Mouse (Mus musculus) embryonic facial prominence, embryonic 13.5 days (tissue): ENCODE results near the gene Tmem17. TPM values are rescaled to one million over a fixed set of nuclear protein-coding genes. Genes with fewer than 3 reads are reported as not detected.

Source experiments
- ATAC-seq: fragments of 200-750 bp; cut with Nextera tagmentation; 2 replicates; pipeline ENCODE4 v1.8.0; 2017; ENCODE audit warnings: low read depth; ENCODE audit not compliant: insufficient number of reproducible peaks, insufficient read depth, low FRiP score, low TSS enrichment
- H3K27ac ChIP-seq: fragments of 300-500 bp; sonication (generic); 2 replicates; pipeline ENCODE4 v1.5.1; 2015; ENCODE audit warnings: moderate library complexity, mild to moderate bottlenecking, inconsistent platforms
- H3K27me3 ChIP-seq: fragments of 300-500 bp; sonication (generic); 2 replicates; pipeline ENCODE4 v1.6.1; 2015; ENCODE audit warnings: mild to moderate bottlenecking, inconsistent platforms
- H3K36me3 ChIP-seq: fragments of 300-500 bp; sonication (generic); 2 replicates; pipeline ENCODE4 v1.6.1; 2015; ENCODE audit warnings: mild to moderate bottlenecking, inconsistent platforms
- H3K4me1 ChIP-seq: fragments of 300-500 bp; sonication (generic); 2 replicates; pipeline ENCODE4 v1.6.1; 2015; ENCODE audit warnings: inconsistent platforms
- H3K4me2 ChIP-seq: fragments of 300-500 bp; sonication (generic); 2 replicates; pipeline ENCODE4 v1.6.1; 2015; ENCODE audit warnings: moderate library complexity, mild to moderate bottlenecking, inconsistent platforms
- H3K4me3 ChIP-seq: fragments of 300-500 bp; sonication (generic); 2 replicates; pipeline ENCODE4 v1.5.1; 2015; ENCODE audit warnings: mild to moderate bottlenecking, inconsistent platforms
- H3K9ac ChIP-seq: fragments of 300-500 bp; sonication (generic); 2 replicates; pipeline ENCODE4 v1.6.1; 2015; ENCODE audit warnings: mild to moderate bottlenecking, inconsistent platforms
- H3K9me3 ChIP-seq: fragments of 300-500 bp; sonication (generic); 2 replicates; pipeline ENCODE4 v1.6.1; 2016; ENCODE audit warnings: inconsistent platforms
- whole genome bisulfite sequencing: fragments of 180-500 bp; shearing (Covaris S2); methylation state at CpG from one replicate; pipeline ENCODE4 v1.1.7; 2015; ENCODE audit warnings: mixed read lengths; 5-methylcytosine and 5-hydroxymethylcytosine counted together
- polyA plus RNA-seq: library from polyadenylated mRNA; unstranded; fragments of >200 nt; fragmentation: Nextera tagmentation; extraction: Ambion mirVana; gene quantifications from 2 replicates; pipeline ENCODE4 v1.2.1, GENCODE M21; 2015

Gene Tmem17
- polyA plus RNA-seq, 1 experiment from 2014 or later = 13.8 TPM

GRCm38 (mm10) chr11:22515061-22515460 lies 3.2 kb downstream of the Tmem17 start:
- no peak overlapping the region for H3K4me2 ChIP-seq
- ATAC-seq = no peak
- WGBS = 93% methylated on average over 2 of the region's 2 CpGs
- H3K9ac ChIP-seq = no peak overlapping the region
- H3K4me1 ChIP-seq = no peaks in the 10 kb centered on the region
- H3K4me3 ChIP-seq = no peak overlapping the region
- peaks cover 23% of the 10 kb centered on the region for H3K36me3 ChIP-seq
- H3K27ac ChIP-seq = no peak overlapping the region
- H3K27me3 ChIP-seq = no peaks in the 10 kb centered on the region
- H3K9me3 ChIP-seq = no peaks in the 10 kb centered on the region

- WGBS = 75% methylated on average over 6 of the region's 6 CpGs
These were observed 6.6 kb downstream of the Tmem17 start for GRCm38 (mm10) chr11:22518445-22518844.

GRCm38 (mm10) chr11:22520251-22520650 lies 8.4 kb downstream of the Tmem17 start:
- 91% methylated on average over 4 of the region's 4 CpGs for WGBS

More at GRCm38 (mm10) chr11:22518445-22518844, 6.6 kb downstream of the Tmem17 start:
- peaks cover 31% of the 10 kb centered on the region for H3K36me3 ChIP-seq
- no peak overlapping the region for H3K9ac ChIP-seq
- no peaks in the 10 kb centered on the region for H3K4me1 ChIP-seq
- ATAC-seq = no peak
- H3K27me3 ChIP-seq = no peaks in the 10 kb centered on the region
- H3K27ac ChIP-seq = no peak overlapping the region
- no peak overlapping the region for H3K4me3 ChIP-seq
- no peak overlapping the region for H3K4me2 ChIP-seq
- H3K9me3 ChIP-seq = 0 out of 2 replicates have a peak, but pooled peaks cover 4% of the 10 kb centered on the region

GRCm38 (mm10) chr11:22524606-22525005 lies 12.7 kb downstream of the Tmem17 start:
- WGBS = 89% methylated on average over 1 of the region's 1 CpGs
- Histone ChIP-seq H3K4me3 (no peak overlapping the region), H3K36me3 (peaks cover 12% of the 10 kb centered on the region), H3K9ac (no peak overlapping the region), H3K27me3 (no peaks in the 10 kb centered on the region), H3K9me3 (0 out of 2 replicates have a peak, but pooled peaks cover 9% of the 10 kb centered on the region), H3K4me1 (no peaks in the 10 kb centered on the region), H3K27ac (no peak overlapping the region), H3K4me2 (no peak overlapping the region)
- no peak for ATAC-seq

More at GRCm38 (mm10) chr11:22520251-22520650, 8.4 kb downstream of the Tmem17 start:
- H3K36me3 ChIP-seq = peaks cover 31% of the 10 kb centered on the region
- ATAC-seq = no peak
- no peak overlapping the region for H3K9ac ChIP-seq
- no peak overlapping the region for H3K4me2 ChIP-seq
- no peaks in the 10 kb centered on the region for H3K27me3 ChIP-seq
- no peak overlapping the region for H3K27ac ChIP-seq
- 0 out of 2 replicates have a peak, but pooled peaks cover 4% of the 10 kb centered on the region for H3K9me3 ChIP-seq
- no peaks in the 10 kb centered on the region for H3K4me1 ChIP-seq
- no peak overlapping the region for H3K4me3 ChIP-seq

GRCm38 (mm10) chr11:22540600-22540999 lies 28.7 kb downstream of the Tmem17 start:
- Histone ChIP-seq H3K27ac (no peak overlapping the region), H3K9ac (no peak overlapping the region), H3K4me3 (no peak overlapping the region), H3K27me3 (no peaks in the 10 kb centered on the region), H3K4me2 (no peak overlapping the region), H3K4me1 (no peaks in the 10 kb centered on the region), H3K36me3 (no peaks in the 10 kb centered on the region), H3K9me3 (no peaks in the 10 kb centered on the region)
- no peak for ATAC-seq
- WGBS = 34% methylated on average over 1 of the region's 1 CpGs

- peak overlapping the region; percentile 64; the same call in 1 of the 2 replicates for H3K27ac ChIP-seq
These were observed 48.2 kb downstream of the Tmem17 start for GRCm38 (mm10) chr11:22560061-22560460.

GRCm38 (mm10) chr11:22560503-22561328 lies 48.8 kb downstream of the Tmem17 start:
- ATAC-seq = peak; percentile 79; the same call in 1 of the 2 replicates
- H3K9me3 ChIP-seq = no peaks in the 10 kb centered on the region
- H3K4me1 ChIP-seq = peaks cover 14% of the 10 kb centered on the region
- no peaks in the 10 kb centered on the region for H3K27me3 ChIP-seq
- 36% methylated on average over 6 of the region's 6 CpGs for WGBS
- no peak overlapping the region for H3K4me3 ChIP-seq
- H3K9ac ChIP-seq = no peak overlapping the region
- peak overlapping the region; percentile 3; the same call in 1 of the 2 replicates for H3K4me2 ChIP-seq
- peak overlapping the region; percentile 64; the same call in 1 of the 2 replicates for H3K27ac ChIP-seq
- no peaks in the 10 kb centered on the region for H3K36me3 ChIP-seq

More at GRCm38 (mm10) chr11:22560061-22560460, 48.2 kb downstream of the Tmem17 start:
- Histone ChIP-seq H3K9me3 (no peaks in the 10 kb centered on the region), H3K27me3 (no peaks in the 10 kb centered on the region), H3K9ac (no peak overlapping the region), H3K4me2 (no peak overlapping the region), H3K4me3 (no peak overlapping the region), H3K36me3 (no peaks in the 10 kb centered on the region), H3K4me1 (peaks cover 14% of the 10 kb centered on the region)
- 71% methylated on average over 1 of the region's 1 CpGs for WGBS
- ATAC-seq = no peak

GRCm38 (mm10) chr11:22561329-22561592 lies 49.4 kb downstream of the Tmem17 start:
- no peaks in the 10 kb centered on the region for H3K36me3 ChIP-seq
- no peaks in the 10 kb centered on the region for H3K9me3 ChIP-seq
- WGBS = 93% methylated on average over 4 of the region's 4 CpGs
- H3K27me3 ChIP-seq = no peaks in the 10 kb centered on the region
- no peak overlapping the region for H3K4me2 ChIP-seq
- no peak overlapping the region for H3K9ac ChIP-seq
- H3K27ac ChIP-seq = no peak overlapping the region; the same call in 1 of the 2 replicates
- ATAC-seq = no peak
- H3K4me1 ChIP-seq = peaks cover 14% of the 10 kb centered on the region
- no peak overlapping the region for H3K4me3 ChIP-seq

- 75% methylated on average over 3 of the region's 3 CpGs for WGBS
- no peak overlapping the region for H3K4me2 ChIP-seq
- H3K9me3 ChIP-seq = no peaks in the 10 kb centered on the region
- no peaks in the 10 kb centered on the region for H3K27me3 ChIP-seq
- no peak overlapping the region for H3K27ac ChIP-seq
- no peak overlapping the region for H3K4me3 ChIP-seq
- no peak overlapping the region for H3K9ac ChIP-seq
- no peak for ATAC-seq
- H3K4me1 ChIP-seq = peaks cover 14% of the 10 kb centered on the region
- H3K36me3 ChIP-seq = no peaks in the 10 kb centered on the region
These were observed 51.8 kb downstream of the Tmem17 start for GRCm38 (mm10) chr11:22563706-22564105.

GRCm38 (mm10) chr11:22564676-22565075 lies 52.8 kb downstream of the Tmem17 start:
- ATAC-seq = no peak
- Histone ChIP-seq H3K4me3 (no peak overlapping the region), H3K4me1 (peaks cover 14% of the 10 kb centered on the region), H3K36me3 (no peaks in the 10 kb centered on the region), H3K4me2 (no peak overlapping the region), H3K9ac (no peak overlapping the region), H3K27me3 (no peaks in the 10 kb centered on the region), H3K9me3 (no peaks in the 10 kb centered on the region), H3K27ac (no peak overlapping the region)
- 84% methylated on average over 3 of the region's 3 CpGs for WGBS
